Mouse (Mus musculus): ENCODE measurements around the gene Eif4g3. TPM values are rescaled to one million over a fixed set of nuclear protein-coding genes. Genes with fewer than 3 reads are reported as not detected.

Eif4g3 gene
- polyA plus RNA-seq, 1 experiment from 2014 or later: 27.7 TPM

GRCm38 (mm10) chr4:138147176-138147575 lies 154.4 kb downstream of the Eif4g3 start:
- Histone ChIP-seq H3K27ac (no peak overlapping the region), H3K9ac (no peak overlapping the region), H3K4me2 (no peak overlapping the region), H3K36me3 (peaks cover 9% of the 10 kb centered on the region), H3K9me3 (no peaks in the 10 kb centered on the region), H3K27me3 (replicated peaks) (no peaks in the 10 kb centered on the region), H3K4me1 (peaks cover 2% of the 10 kb centered on the region; the same call in 1 of the 2 replicates), H3K4me3 (replicated peaks) (no peak overlapping the region)
- WGBS: 88% methylated on average over 8 of the region's 8 CpGs
- no peak for ATAC-seq (ENCODE audit: insufficient read depth, low FRiP score, low read depth)

- H3K36me3 ChIP-seq: peaks cover 14% of the 10 kb centered on the region
- H3K9me3 ChIP-seq: no peaks in the 10 kb centered on the region
- 78% methylated on average over 4 of the region's 4 CpGs for WGBS
- H3K27me3 ChIP-seq (replicated peaks): no peaks in the 10 kb centered on the region
- no peak overlapping the region for H3K4me2 ChIP-seq
- no peak overlapping the region for H3K9ac ChIP-seq
- peak; percentile 39 for ATAC-seq (ENCODE audit: insufficient read depth, low FRiP score, low read depth)
- no peak overlapping the region for H3K27ac ChIP-seq
- H3K4me1 ChIP-seq: no peaks in the 10 kb centered on the region
- no peak overlapping the region for H3K4me3 ChIP-seq (replicated peaks)
These were observed 157.2 kb downstream of the Eif4g3 start for GRCm38 (mm10) chr4:138149977-138150376.

- Histone ChIP-seq H3K4me3 (replicated peaks) (no peak overlapping the region), H3K4me1 (no peaks in the 10 kb centered on the region), H3K4me2 (no peak overlapping the region), H3K36me3 (peaks cover 17% of the 10 kb centered on the region), H3K9me3 (no peaks in the 10 kb centered on the region), H3K9ac (no peak overlapping the region), H3K27ac (no peak overlapping the region), H3K27me3 (replicated peaks) (no peaks in the 10 kb centered on the region)
- no peak for ATAC-seq (ENCODE audit: insufficient read depth, low FRiP score, low read depth)
- 88% methylated on average over 9 of the region's 9 CpGs for WGBS
These were observed 158.4 kb downstream of the Eif4g3 start for GRCm38 (mm10) chr4:138151226-138151625.

- H3K4me3 ChIP-seq (replicated peaks): no peak overlapping the region
- no peaks in the 10 kb centered on the region for H3K9me3 ChIP-seq
- WGBS: 58% methylated on average over 3 of the region's 3 CpGs
- no peak overlapping the region for H3K4me2 ChIP-seq
- no peak overlapping the region for H3K9ac ChIP-seq
- H3K27me3 ChIP-seq (replicated peaks): no peaks in the 10 kb centered on the region
- no peak overlapping the region for H3K27ac ChIP-seq
- ATAC-seq (ENCODE audit: insufficient read depth, low FRiP score, low read depth): no peak
- H3K36me3 ChIP-seq: peaks cover 26% of the 10 kb centered on the region
- no peaks in the 10 kb centered on the region for H3K4me1 ChIP-seq
These were observed 161.2 kb downstream of the Eif4g3 start for GRCm38 (mm10) chr4:138153980-138154379.

GRCm38 (mm10) chr4:138160918-138161317 lies 168.1 kb downstream of the Eif4g3 start:
- Histone ChIP-seq H3K36me3 (peaks cover 28% of the 10 kb centered on the region), H3K27ac (no peak overlapping the region), H3K4me2 (no peak overlapping the region), H3K27me3 (replicated peaks) (no peaks in the 10 kb centered on the region), H3K4me1 (no peaks in the 10 kb centered on the region), H3K9me3 (no peaks in the 10 kb centered on the region), H3K9ac (no peak overlapping the region), H3K4me3 (replicated peaks) (no peak overlapping the region)
- no peak for ATAC-seq (ENCODE audit: insufficient read depth, low FRiP score, low read depth)
- WGBS: 60% methylated on average over 5 of the region's 5 CpGs

GRCm38 (mm10) chr4:138161550-138161949 lies 168.7 kb downstream of the Eif4g3 start:
- no peak overlapping the region for H3K4me3 ChIP-seq (replicated peaks)
- no peaks in the 10 kb centered on the region for H3K27me3 ChIP-seq (replicated peaks)
- H3K9me3 ChIP-seq: no peaks in the 10 kb centered on the region
- 51% methylated on average over 3 of the region's 3 CpGs for WGBS
- H3K27ac ChIP-seq: no peak overlapping the region
- H3K4me2 ChIP-seq: no peak overlapping the region
- no peaks in the 10 kb centered on the region for H3K4me1 ChIP-seq
- peaks cover 31% of the 10 kb centered on the region for H3K36me3 ChIP-seq
- no peak overlapping the region for H3K9ac ChIP-seq
- ATAC-seq (ENCODE audit: insufficient read depth, low FRiP score, low read depth): no peak

- 56% methylated on average over 2 of the region's 2 CpGs for WGBS
- no peak overlapping the region for H3K4me2 ChIP-seq
- H3K27ac ChIP-seq: no peak overlapping the region
- H3K36me3 ChIP-seq: peaks cover 33% of the 10 kb centered on the region
- H3K9me3 ChIP-seq: no peaks in the 10 kb centered on the region
- no peaks in the 10 kb centered on the region for H3K4me1 ChIP-seq
- no peak overlapping the region for H3K9ac ChIP-seq
- H3K4me3 ChIP-seq (replicated peaks): no peak overlapping the region
- ATAC-seq (ENCODE audit: insufficient read depth, low FRiP score, low read depth): no peak
- no peaks in the 10 kb centered on the region for H3K27me3 ChIP-seq (replicated peaks)
These were observed 171.0 kb downstream of the Eif4g3 start for GRCm38 (mm10) chr4:138163836-138164235.

GRCm38 (mm10) chr4:138164860-138165259 lies 172.0 kb downstream of the Eif4g3 start:
- WGBS: 87% methylated on average over 2 of the region's 2 CpGs
- H3K9me3 ChIP-seq: no peaks in the 10 kb centered on the region
- no peak overlapping the region for H3K9ac ChIP-seq
- H3K4me2 ChIP-seq: no peak overlapping the region
- no peak overlapping the region for H3K4me3 ChIP-seq (replicated peaks)
- H3K36me3 ChIP-seq: peaks cover 38% of the 10 kb centered on the region
- H3K27me3 ChIP-seq (replicated peaks): no peaks in the 10 kb centered on the region
- H3K27ac ChIP-seq: no peak overlapping the region
- no peaks in the 10 kb centered on the region for H3K4me1 ChIP-seq
- no peak for ATAC-seq (ENCODE audit: insufficient read depth, low FRiP score, low read depth)

GRCm38 (mm10) chr4:138166519-138166918 lies 173.7 kb downstream of the Eif4g3 start:
- no peak for ATAC-seq (ENCODE audit: insufficient read depth, low FRiP score, low read depth)
- WGBS: 84% methylated on average over 10 of the region's 10 CpGs
- H3K4me3 ChIP-seq (replicated peaks): no peak overlapping the region
- no peaks in the 10 kb centered on the region for H3K4me1 ChIP-seq
- H3K4me2 ChIP-seq: no peak overlapping the region
- no peaks in the 10 kb centered on the region for H3K27me3 ChIP-seq (replicated peaks)
- no peaks in the 10 kb centered on the region for H3K9me3 ChIP-seq
- H3K9ac ChIP-seq: no peak overlapping the region
- H3K27ac ChIP-seq: no peak overlapping the region
- H3K36me3 ChIP-seq: peaks cover 42% of the 10 kb centered on the region

GRCm38 (mm10) chr4:138168162-138168561 lies 175.3 kb downstream of the Eif4g3 start:
- ATAC-seq (ENCODE audit: insufficient read depth, low FRiP score, low read depth): no peak
- Histone ChIP-seq H3K4me3 (replicated peaks) (no peak overlapping the region), H3K9ac (no peak overlapping the region), H3K36me3 (peaks cover 39% of the 10 kb centered on the region), H3K4me2 (no peak overlapping the region), H3K4me1 (no peaks in the 10 kb centered on the region), H3K27ac (no peak overlapping the region), H3K9me3 (no peaks in the 10 kb centered on the region), H3K27me3 (replicated peaks) (no peaks in the 10 kb centered on the region)
- 70% methylated on average over 3 of the region's 3 CpGs for WGBS

GRCm38 (mm10) chr4:138169420-138169819 lies 176.6 kb downstream of the Eif4g3 start:
- no peak overlapping the region for H3K27ac ChIP-seq
- H3K36me3 ChIP-seq: peaks cover 46% of the 10 kb centered on the region
- H3K9me3 ChIP-seq: no peaks in the 10 kb centered on the region
- WGBS: 84% methylated on average over 4 of the region's 4 CpGs
- no peaks in the 10 kb centered on the region for H3K27me3 ChIP-seq (replicated peaks)
- H3K4me2 ChIP-seq: no peak overlapping the region
- H3K4me3 ChIP-seq (replicated peaks): no peak overlapping the region
- H3K9ac ChIP-seq: no peak overlapping the region
- no peak for ATAC-seq (ENCODE audit: insufficient read depth, low FRiP score, low read depth)
- no peaks in the 10 kb centered on the region for H3K4me1 ChIP-seq

- no peaks in the 10 kb centered on the region for H3K27me3 ChIP-seq (replicated peaks)
- peaks cover 45% of the 10 kb centered on the region for H3K36me3 ChIP-seq
- no peak overlapping the region for H3K27ac ChIP-seq
- H3K4me1 ChIP-seq: no peaks in the 10 kb centered on the region
- no peaks in the 10 kb centered on the region for H3K9me3 ChIP-seq
- no peak overlapping the region for H3K4me3 ChIP-seq (replicated peaks)
- H3K4me2 ChIP-seq: no peak overlapping the region
- 90% methylated on average over 4 of the region's 4 CpGs for WGBS
- no peak overlapping the region for H3K9ac ChIP-seq
- ATAC-seq (ENCODE audit: insufficient read depth, low FRiP score, low read depth): no peak
These were observed 179.9 kb downstream of the Eif4g3 start for GRCm38 (mm10) chr4:138172686-138173085.

- no peak overlapping the region for H3K4me3 ChIP-seq (replicated peaks)
- H3K36me3 ChIP-seq: peaks cover 67% of the 10 kb centered on the region
- no peak overlapping the region for H3K27ac ChIP-seq
- H3K4me1 ChIP-seq: no peaks in the 10 kb centered on the region
- 88% methylated on average over 5 of the region's 5 CpGs for WGBS
- ATAC-seq (ENCODE audit: insufficient read depth, low FRiP score, low read depth): no peak
- no peaks in the 10 kb centered on the region for H3K27me3 ChIP-seq (replicated peaks)
- H3K9ac ChIP-seq: no peak overlapping the region
- H3K4me2 ChIP-seq: no peak overlapping the region
- H3K9me3 ChIP-seq: no peaks in the 10 kb centered on the region
These were observed 186.6 kb downstream of the Eif4g3 start for GRCm38 (mm10) chr4:138179391-138179790.
